Mouse (Mus musculus): ENCODE results near the gene Ccdc60. TPM values are rescaled to one million over a fixed set of nuclear protein-coding genes. Genes with fewer than 3 reads are reported as not detected.

Ccdc60 gene
- polyA plus RNA-seq, 1 experiment from 2014 or later = 1.6 TPM

GRCm38 (mm10) chr5:116116110-116116509, 172.7 kb downstream of the Ccdc60 start:
- H3K4me3 ChIP-seq (ENCODE audit: low read length) = no peak overlapping the region
- no peaks in the 10 kb centered on the region for H3K9me3 ChIP-seq (ENCODE audit: control insufficient read depth, low read length)
- H3K9ac ChIP-seq (ENCODE audit: low read depth, low read length) = no peak overlapping the region
- no peaks in the 10 kb centered on the region for H3K36me3 ChIP-seq (ENCODE audit: control insufficient read depth, insufficient read depth, low read length)
- no peak overlapping the region for H3K27ac ChIP-seq (ENCODE audit: low read length)
- H3K27me3 ChIP-seq (replicated peaks; ENCODE audit: control insufficient read depth, insufficient read depth, low read length) = no peaks in the 10 kb centered on the region
- WGBS = 34% methylated on average over 4 of the region's 4 CpGs
- H3K4me1 ChIP-seq (ENCODE audit: control insufficient read depth, insufficient read depth, low read length) = no peaks in the 10 kb centered on the region
- H3K4me2 ChIP-seq (ENCODE audit: low read depth, low read length) = no peak overlapping the region
- no peak for ATAC-seq

GRCm38 (mm10) chr5:116115071-116115834, 173.5 kb downstream of the Ccdc60 start:
- Histone ChIP-seq H3K4me1 (ENCODE audit: control insufficient read depth, insufficient read depth, low read length) (no peaks in the 10 kb centered on the region), H3K4me2 (ENCODE audit: low read depth, low read length) (no peak overlapping the region), H3K4me3 (ENCODE audit: low read length) (no peak overlapping the region), H3K9me3 (ENCODE audit: control insufficient read depth, low read length) (no peaks in the 10 kb centered on the region), H3K36me3 (ENCODE audit: control insufficient read depth, insufficient read depth, low read length) (no peaks in the 10 kb centered on the region), H3K27me3 (replicated peaks; ENCODE audit: control insufficient read depth, insufficient read depth, low read length) (no peaks in the 10 kb centered on the region), H3K27ac (ENCODE audit: low read length) (no peak overlapping the region), H3K9ac (ENCODE audit: low read depth, low read length) (no peak overlapping the region)
- 63% methylated on average over 14 of the region's 14 CpGs for WGBS
- ATAC-seq = no peak

- ATAC-seq = no peak
- H3K4me1 ChIP-seq (ENCODE audit: control insufficient read depth, insufficient read depth, low read length) = no peaks in the 10 kb centered on the region
- H3K4me2 ChIP-seq (ENCODE audit: low read depth, low read length) = no peak overlapping the region
- H3K4me3 ChIP-seq (ENCODE audit: low read length) = no peak overlapping the region
- H3K36me3 ChIP-seq (ENCODE audit: control insufficient read depth, insufficient read depth, low read length) = no peaks in the 10 kb centered on the region
- H3K9me3 ChIP-seq (ENCODE audit: control insufficient read depth, low read length) = no peaks in the 10 kb centered on the region
- no peak overlapping the region for H3K9ac ChIP-seq (ENCODE audit: low read depth, low read length)
- WGBS = 90% methylated on average over 10 of the region's 10 CpGs
- H3K27me3 ChIP-seq (replicated peaks; ENCODE audit: control insufficient read depth, insufficient read depth, low read length) = no peaks in the 10 kb centered on the region
- H3K27ac ChIP-seq (ENCODE audit: low read length) = no peak overlapping the region
Observed at GRCm38 (mm10) chr5:116108651-116109050, 180.1 kb downstream of the Ccdc60 start.

- Histone ChIP-seq H3K27ac (ENCODE audit: low read length) (no peak overlapping the region), H3K9me3 (ENCODE audit: control insufficient read depth, low read length) (no peaks in the 10 kb centered on the region), H3K36me3 (ENCODE audit: control insufficient read depth, insufficient read depth, low read length) (no peaks in the 10 kb centered on the region), H3K27me3 (replicated peaks; ENCODE audit: control insufficient read depth, insufficient read depth, low read length) (peaks cover 14% of the 10 kb centered on the region; the same call in 1 of the 2 replicates), H3K4me3 (ENCODE audit: low read length) (no peak overlapping the region), H3K9ac (ENCODE audit: low read depth, low read length) (no peak overlapping the region), H3K4me1 (ENCODE audit: control insufficient read depth, insufficient read depth, low read length) (no peaks in the 10 kb centered on the region), H3K4me2 (ENCODE audit: low read depth, low read length) (no peak overlapping the region)
- 88% methylated on average over 6 of the region's 6 CpGs for WGBS
- no peak for ATAC-seq
Observed at GRCm38 (mm10) chr5:116084231-116084630, 204.6 kb downstream of the Ccdc60 start.

- peaks cover 14% of the 10 kb centered on the region; the same call in 1 of the 2 replicates for H3K27me3 ChIP-seq (replicated peaks; ENCODE audit: control insufficient read depth, insufficient read depth, low read length)
Observed at GRCm38 (mm10) chr5:116083081-116083480, 205.7 kb downstream of the Ccdc60 start, which contains the start of gene Tmem233. TSS of gene Tmem233 (minus strand) at chr5:116083244.

GRCm38 (mm10) chr5:116082241-116082900, 206.4 kb downstream of the Ccdc60 start:
- H3K27ac ChIP-seq (ENCODE audit: low read length) = no peak overlapping the region
- no peak for ATAC-seq
- no peak overlapping the region for H3K9ac ChIP-seq (ENCODE audit: low read depth, low read length)
- no peak overlapping the region for H3K4me2 ChIP-seq (ENCODE audit: low read depth, low read length)
- no peak overlapping the region for H3K4me3 ChIP-seq (ENCODE audit: low read length)
- WGBS = 29% methylated on average over 17 of the region's 17 CpGs
- peaks cover 14% of the 10 kb centered on the region; the same call in 1 of the 2 replicates for H3K27me3 ChIP-seq (replicated peaks; ENCODE audit: control insufficient read depth, insufficient read depth, low read length)
- H3K4me1 ChIP-seq (ENCODE audit: control insufficient read depth, insufficient read depth, low read length) = no peaks in the 10 kb centered on the region
- H3K36me3 ChIP-seq (ENCODE audit: control insufficient read depth, insufficient read depth, low read length) = no peaks in the 10 kb centered on the region
- no peaks in the 10 kb centered on the region for H3K9me3 ChIP-seq (ENCODE audit: control insufficient read depth, low read length)

More at GRCm38 (mm10) chr5:116083081-116083480, 205.7 kb downstream of the Ccdc60 start, which contains the start of gene Tmem233:
- Histone ChIP-seq H3K4me2 (ENCODE audit: low read depth, low read length) (no peak within 1 kb of the TSS), H3K4me1 (ENCODE audit: control insufficient read depth, insufficient read depth, low read length) (no peaks in the 10 kb centered on the region), H3K9me3 (ENCODE audit: control insufficient read depth, low read length) (no peaks in the 10 kb centered on the region), H3K27ac (ENCODE audit: low read length) (no peak within 1 kb of the TSS), H3K4me3 (ENCODE audit: low read length) (no peak within 1 kb of the TSS), H3K9ac (ENCODE audit: low read depth, low read length) (no peak within 1 kb of the TSS), H3K36me3 (ENCODE audit: control insufficient read depth, insufficient read depth, low read length) (no peaks in the 10 kb centered on the region)
- WGBS = 10% methylated on average over 17 of the region's 17 CpGs
- ATAC-seq = no peak

GRCm38 (mm10) chr5:116081616-116082015, 207.2 kb downstream of the Ccdc60 start:
- no peak for ATAC-seq
- no peak overlapping the region for H3K4me3 ChIP-seq (ENCODE audit: low read length)
- H3K27me3 ChIP-seq (replicated peaks; ENCODE audit: control insufficient read depth, insufficient read depth, low read length) = peaks cover 14% of the 10 kb centered on the region; the same call in 1 of the 2 replicates
- WGBS = 72% methylated on average over 7 of the region's 7 CpGs
- H3K4me1 ChIP-seq (ENCODE audit: control insufficient read depth, insufficient read depth, low read length) = no peaks in the 10 kb centered on the region
- no peak overlapping the region for H3K9ac ChIP-seq (ENCODE audit: low read depth, low read length)
- no peak overlapping the region for H3K27ac ChIP-seq (ENCODE audit: low read length)
- no peaks in the 10 kb centered on the region for H3K9me3 ChIP-seq (ENCODE audit: control insufficient read depth, low read length)
- H3K36me3 ChIP-seq (ENCODE audit: control insufficient read depth, insufficient read depth, low read length) = no peaks in the 10 kb centered on the region
- no peak overlapping the region for H3K4me2 ChIP-seq (ENCODE audit: low read depth, low read length)

GRCm38 (mm10) chr5:116080736-116081135, 208.0 kb downstream of the Ccdc60 start:
- no peak for ATAC-seq
- no peaks in the 10 kb centered on the region for H3K4me1 ChIP-seq (ENCODE audit: control insufficient read depth, insufficient read depth, low read length)
- H3K9me3 ChIP-seq (ENCODE audit: control insufficient read depth, low read length) = no peaks in the 10 kb centered on the region
- H3K4me2 ChIP-seq (ENCODE audit: low read depth, low read length) = no peak overlapping the region
- 56% methylated on average over 6 of the region's 6 CpGs for WGBS
- H3K9ac ChIP-seq (ENCODE audit: low read depth, low read length) = no peak overlapping the region
- H3K4me3 ChIP-seq (ENCODE audit: low read length) = no peak overlapping the region
- no peaks in the 10 kb centered on the region for H3K36me3 ChIP-seq (ENCODE audit: control insufficient read depth, insufficient read depth, low read length)
- peaks cover 14% of the 10 kb centered on the region; the same call in 1 of the 2 replicates for H3K27me3 ChIP-seq (replicated peaks; ENCODE audit: control insufficient read depth, insufficient read depth, low read length)
- H3K27ac ChIP-seq (ENCODE audit: low read length) = no peak overlapping the region

All from intestine, embryonic 16.5 days (tissue).